Mouse (Mus musculus): ENCODE data around the gene Tbxa2r.

The Tbxa2r gene

GRCm38 (mm10) chr10:81300352-81300907, 28.1 kb upstream of the Tbxa2r start:
- DNase-seq = peak; percentile 91

- no peak for DNase-seq
These were observed 27.2 kb upstream of the Tbxa2r start for GRCm38 (mm10) chr10:81301321-81301720.

- DNase-seq = no peak
These were observed 26.2 kb upstream of the Tbxa2r start for GRCm38 (mm10) chr10:81302288-81302687.

- DNase-seq = no peak
These were observed 25.7 kb upstream of the Tbxa2r start for GRCm38 (mm10) chr10:81302781-81303218.

GRCm38 (mm10) chr10:81303258-81303657, 25.3 kb upstream of the Tbxa2r start:
- no peak for DNase-seq

GRCm38 (mm10) chr10:81303761-81304160, 24.8 kb upstream of the Tbxa2r start:
- DNase-seq = no peak

GRCm38 (mm10) chr10:81304597-81305238, 23.8 kb upstream of the Tbxa2r start:
- DNase-seq = no peak

GRCm38 (mm10) chr10:81305663-81306062, 22.9 kb upstream of the Tbxa2r start:
- no peak for DNase-seq

GRCm38 (mm10) chr10:81306173-81306668, 22.3 kb upstream of the Tbxa2r start:
- DNase-seq = no peak

GRCm38 (mm10) chr10:81306837-81307682, 21.5 kb upstream of the Tbxa2r start:
- no peak for DNase-seq

GRCm38 (mm10) chr10:81309571-81309970, 19.0 kb upstream of the Tbxa2r start:
- DNase-seq = no peak

- DNase-seq = no peak
These were observed 14.9 kb upstream of the Tbxa2r start for GRCm38 (mm10) chr10:81313581-81313980.

- peak; percentile 21 for DNase-seq
These were observed 14.3 kb upstream of the Tbxa2r start for GRCm38 (mm10) chr10:81314201-81314600.

- DNase-seq = no peak
These were observed 12.9 kb upstream of the Tbxa2r start for GRCm38 (mm10) chr10:81315587-81315986.

- DNase-seq = peak; percentile 61
These were observed 12.0 kb upstream of the Tbxa2r start for GRCm38 (mm10) chr10:81316338-81317060.

GRCm38 (mm10) chr10:81317273-81317672, 11.3 kb upstream of the Tbxa2r start:
- peak; percentile 75 for DNase-seq

GRCm38 (mm10) chr10:81318589-81319329, 9.8 kb upstream of the Tbxa2r start:
- peak; percentile 48 for DNase-seq

- peak; percentile 43 for DNase-seq
These were observed 9.2 kb upstream of the Tbxa2r start for GRCm38 (mm10) chr10:81319330-81319699.

GRCm38 (mm10) chr10:81319741-81320549, 8.6 kb upstream of the Tbxa2r start:
- DNase-seq = no peak

- peak; percentile 100 for DNase-seq
These were observed 7.8 kb upstream of the Tbxa2r start, which contains the start of gene Cactin for GRCm38 (mm10) chr10:81320550-81321347. Gene Cactin (plus strand): TSS chr10:81321103.
